Mouse (Mus musculus): ENCODE results near the gene Mipol1.

Mipol1 gene

GRCm38 (mm10) chr12:57514552-57514951, 284.3 kb downstream of the Mipol1 start:
- DNase-seq (ENCODE audit: low spot score in 2 of 2): no peak

GRCm38 (mm10) chr12:57515702-57516377, 285.6 kb downstream of the Mipol1 start:
- no peak for DNase-seq (ENCODE audit: low spot score in 2 of 2)

- DNase-seq (ENCODE audit: low spot score in 2 of 2): no peak
These were observed 298.1 kb downstream of the Mipol1 start for GRCm38 (mm10) chr12:57528335-57528734.

- no peak for DNase-seq (ENCODE audit: low spot score in 2 of 2)
These were observed 300.2 kb downstream of the Mipol1 start for GRCm38 (mm10) chr12:57530474-57530873.

- DNase-seq (ENCODE audit: low spot score in 2 of 2): no peak
These were observed 304.3 kb downstream of the Mipol1 start for GRCm38 (mm10) chr12:57534517-57534878.

- no peak for DNase-seq (ENCODE audit: low spot score in 2 of 2)
These were observed 304.8 kb downstream of the Mipol1 start for GRCm38 (mm10) chr12:57534879-57535611.

- no peak for DNase-seq (ENCODE audit: low spot score in 2 of 2)
These were observed 306.1 kb downstream of the Mipol1 start for GRCm38 (mm10) chr12:57536056-57536908.

- DNase-seq (ENCODE audit: low spot score in 2 of 2): no peak
These were observed 306.9 kb downstream of the Mipol1 start for GRCm38 (mm10) chr12:57536909-57537670.

GRCm38 (mm10) chr12:57537791-57538587, 307.8 kb downstream of the Mipol1 start:
- DNase-seq (ENCODE audit: low spot score in 2 of 2): no peak

- DNase-seq (ENCODE audit: low spot score in 2 of 2): no peak
These were observed 308.6 kb downstream of the Mipol1 start for GRCm38 (mm10) chr12:57538588-57539550.

- DNase-seq (ENCODE audit: low spot score in 2 of 2): no peak
These were observed 309.3 kb downstream of the Mipol1 start for GRCm38 (mm10) chr12:57539551-57539985.

GRCm38 (mm10) chr12:57541118-57541517, 310.9 kb downstream of the Mipol1 start:
- no peak for DNase-seq (ENCODE audit: low spot score in 2 of 2)

GRCm38 (mm10) chr12:57541931-57542745, 311.9 kb downstream of the Mipol1 start:
- DNase-seq (ENCODE audit: low spot score in 2 of 2): no peak

- no peak for DNase-seq (ENCODE audit: low spot score in 2 of 2)
These were observed 312.8 kb downstream of the Mipol1 start for GRCm38 (mm10) chr12:57542746-57543626.

- no peak for DNase-seq (ENCODE audit: low spot score in 2 of 2)
These were observed 313.4 kb downstream of the Mipol1 start for GRCm38 (mm10) chr12:57543627-57543991.

GRCm38 (mm10) chr12:57544641-57545370, 314.6 kb downstream of the Mipol1 start:
- no peak for DNase-seq (ENCODE audit: low spot score in 2 of 2)

Data from frontal cortex, postnatal 14 days (tissue).